Mouse (Mus musculus) liver, postnatal 0 days (tissue): ENCODE measurements at regions not wholly inside any gene's neighbourhood (a gene's known extent, or its start where the extent isn't known, plus 50 kb on each side); places are given as distances from the start of the nearest gene placed in this dataset.

ENCODE experiments used
- ATAC-seq: fragments of 200-750 bp; cut with Nextera tagmentation; 2 replicates; pipeline ENCODE4 v1.8.0; 2017; ENCODE audit warnings: mild to moderate bottlenecking, moderate library complexity
- DNase-seq: peaks from one replicate; pipeline ENCODE4 v3.0.0-alpha.2; 2016
- H3K27ac ChIP-seq: fragments of 300-500 bp; sonication (generic); 2 replicates; pipeline ENCODE4 v1.5.1; 2014; ENCODE audit warnings: antibody characterized with exemption, moderate library complexity, mild to moderate bottlenecking, low read depth
- H3K27me3 ChIP-seq: fragments of 300-500 bp; sonication (generic); 2 replicates; pipeline ENCODE4 v1.6.1; 2014; ENCODE audit warnings: low read length, control low read depth, mixed read lengths; ENCODE audit not compliant: insufficient read depth
- H3K36me3 ChIP-seq: fragments of 300-500 bp; sonication (generic); replicated peaks from 2 replicates; pipeline ENCODE4 v1.6.1; 2014; ENCODE audit warnings: mild to moderate bottlenecking, control low read depth, low read length, moderate library complexity, mixed read lengths; ENCODE audit not compliant: insufficient read depth
- H3K4me1 ChIP-seq: fragments of 300-500 bp; sonication (generic); 2 replicates; pipeline ENCODE4 v1.6.1; 2014; ENCODE audit warnings: antibody characterized with exemption, mild to moderate bottlenecking, control low read depth; ENCODE audit not compliant: insufficient read depth
- H3K4me2 ChIP-seq: fragments of 300-500 bp; sonication (generic); 2 replicates; pipeline ENCODE4 v1.6.1; 2014; ENCODE audit warnings: low read depth, mild to moderate bottlenecking, low read length, moderate library complexity, mixed read lengths
- H3K4me3 ChIP-seq: fragments of 300-500 bp; sonication (generic); 2 replicates; pipeline ENCODE4 v1.5.1; 2014; ENCODE audit warnings: low read depth, low read length
- H3K9ac ChIP-seq: fragments of 300-500 bp; sonication (generic); replicated peaks from 2 replicates; pipeline ENCODE4 v1.6.1; 2014; ENCODE audit warnings: mild to moderate bottlenecking, moderate library complexity
- H3K9me3 ChIP-seq: fragments of 300-500 bp; sonication (generic); 2 replicates; pipeline ENCODE4 v1.6.1; 2016; ENCODE audit warnings: mild to moderate bottlenecking, control low read depth, low read length, mixed read lengths
- CTCF ChIP-seq: sonication (generic); IDR thresholded peaks from 2 replicates; pipeline ENCODE4 v1.5.1; 2016; ENCODE audit warnings: antibody characterized with exemption, low read depth
- EP300 ChIP-seq: IDR thresholded peaks from 2 replicates; pipeline ENCODE4 v1.6.1; 2016; ENCODE audit warnings: antibody characterized with exemption, low read depth, mild to moderate bottlenecking
- WGBS: fragments of 180-500 bp; shearing (Covaris S2); extraction: QIAGEN DNeasy Blood & Tissue Kit; methylation state at CpG from one replicate; pipeline ENCODE4 v1.1.7; 2014; ENCODE audit not compliant: insufficient replicate concordance; 5-methylcytosine and 5-hydroxymethylcytosine counted together

DNA sequence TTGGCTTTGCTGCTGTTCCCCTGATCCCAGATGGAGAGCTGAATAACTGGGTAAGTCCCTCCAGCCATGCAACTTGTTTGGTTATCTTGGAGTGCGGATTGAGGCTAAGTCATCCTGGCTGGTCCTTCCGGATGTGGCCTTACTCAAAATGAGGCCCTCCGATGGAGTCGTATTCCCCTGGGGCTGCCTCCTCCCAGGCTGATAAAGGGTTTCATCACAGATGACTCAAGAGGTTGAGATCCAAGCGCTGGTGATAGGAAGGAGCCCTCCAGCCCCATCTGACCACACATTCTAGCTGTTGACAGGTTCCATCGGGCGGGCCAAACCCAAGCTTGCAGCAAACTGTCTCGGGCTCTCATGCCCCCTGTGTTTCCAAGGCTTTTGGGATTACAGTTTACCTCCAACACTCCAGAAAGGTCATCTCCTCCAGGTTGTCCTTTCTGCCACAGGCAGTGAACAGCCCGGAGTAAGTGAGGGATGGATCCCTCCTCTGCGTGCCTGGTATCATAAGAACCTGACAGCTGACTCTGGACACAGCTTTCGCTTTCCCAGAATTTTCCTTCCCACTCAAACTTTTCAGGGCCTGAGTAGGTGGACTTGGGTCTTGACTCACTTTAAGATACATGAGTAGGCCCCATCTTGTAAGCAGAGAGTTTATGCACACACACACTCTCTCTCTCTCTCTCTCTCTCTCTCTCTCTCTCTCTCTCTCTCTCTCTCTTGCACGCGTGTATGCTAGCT is 68.7 kb downstream of the Sox9 start:
- ATAC-seq (no peak), DNase-seq (no peak)
- no peaks in the 10 kb centered on the region for H3K27me3 ChIP-seq
- 76% methylated on average over 13 of the region's 13 CpGs for WGBS
- no peaks in the 10 kb centered on the region for H3K9me3 ChIP-seq
- no peaks in the 10 kb centered on the region for H3K36me3 ChIP-seq
- no peak overlapping the region for H3K4me3 ChIP-seq
- H3K4me2 ChIP-seq = no peak overlapping the region
- TF ChIP-seq EP300 (no peak), CTCF (no peak)
- H3K9ac ChIP-seq = no peak overlapping the region
- H3K27ac ChIP-seq = no peak overlapping the region
- no peaks in the 10 kb centered on the region for H3K4me1 ChIP-seq

DNA sequence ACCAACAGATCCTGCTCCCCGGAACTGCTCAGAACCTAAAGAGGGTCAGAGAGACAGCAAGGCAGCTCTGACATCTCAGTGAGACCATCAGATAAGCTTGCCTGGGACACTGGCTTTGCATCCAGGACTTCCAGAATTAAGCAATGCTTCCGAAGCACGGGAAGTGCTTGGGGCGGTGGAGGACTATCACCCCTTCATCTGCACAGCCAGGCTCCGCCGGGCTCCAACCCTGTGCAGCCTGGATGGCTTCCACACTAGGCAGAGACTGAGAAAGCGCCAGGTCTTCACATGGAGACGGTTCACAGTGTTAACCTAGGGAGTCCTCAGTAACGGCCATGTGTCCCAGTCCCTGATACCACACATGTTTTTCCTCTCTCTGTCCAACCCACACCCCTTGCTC is 69.3 kb downstream of the Sox9 start:
- ATAC-seq (no peak), DNase-seq (no peak)
- Histone ChIP-seq H3K36me3 (no peaks in the 10 kb centered on the region), H3K9me3 (no peaks in the 10 kb centered on the region), H3K27me3 (no peaks in the 10 kb centered on the region), H3K9ac (no peak overlapping the region), H3K27ac (no peak overlapping the region), H3K4me3 (no peak overlapping the region), H3K4me1 (no peaks in the 10 kb centered on the region), H3K4me2 (no peak overlapping the region)
- TF ChIP-seq EP300 (no peak), CTCF (no peak)
- WGBS = 72% methylated on average over 9 of the region's 9 CpGs

DNA sequence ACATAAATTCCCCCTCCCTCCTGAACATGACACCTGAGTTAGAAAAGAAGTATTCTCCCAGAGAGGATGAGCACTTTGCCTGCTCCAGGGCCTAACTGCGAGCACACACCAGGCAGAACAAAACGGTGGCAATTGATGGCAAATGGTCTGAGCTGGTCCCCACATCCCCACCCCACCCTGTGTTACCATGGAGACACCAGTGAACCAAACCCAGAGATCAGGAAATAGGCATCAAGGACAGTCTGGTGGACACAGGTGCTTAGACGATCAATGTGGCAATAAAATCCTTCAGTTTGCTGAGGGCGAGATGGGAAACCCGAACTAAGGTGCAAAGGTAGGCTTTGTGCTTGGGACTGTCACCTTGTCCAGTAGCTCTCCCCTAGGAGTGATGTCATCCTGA is 74.0 kb downstream of the Sox9 start:
- 72% methylated on average over 5 of the region's 5 CpGs for WGBS
- Histone ChIP-seq H3K27me3 (no peaks in the 10 kb centered on the region), H3K4me2 (no peak overlapping the region), H3K27ac (no peak overlapping the region), H3K36me3 (no peaks in the 10 kb centered on the region), H3K9me3 (peaks cover 3% of the 10 kb centered on the region; the same call in 1 of the 2 replicates), H3K4me1 (no peaks in the 10 kb centered on the region), H3K9ac (no peak overlapping the region), H3K4me3 (no peak overlapping the region)
- TF ChIP-seq CTCF = no peak
- TF ChIP-seq EP300 = no peak
- ATAC-seq = no peak
- no peak for DNase-seq

DNA sequence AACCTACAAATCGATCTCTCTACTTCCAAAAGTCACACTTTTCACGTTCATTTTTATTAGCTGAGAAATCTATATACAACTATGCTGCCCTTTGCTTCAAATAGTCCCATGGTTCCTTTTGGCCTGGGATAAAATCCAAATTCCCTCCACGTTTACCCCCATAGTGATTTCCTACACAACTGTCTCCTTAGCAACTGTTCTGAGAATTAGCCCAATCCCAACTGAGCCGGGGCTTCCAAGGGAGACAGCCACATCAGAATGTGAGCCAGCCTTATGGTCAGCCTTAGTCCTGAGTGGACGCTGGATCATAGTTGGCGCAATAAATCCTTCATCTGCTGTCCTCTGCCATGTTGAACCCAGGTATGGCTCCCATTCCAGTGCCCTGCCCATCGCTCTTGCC is 77.3 kb downstream of the Sox9 start:
- WGBS = 79% methylated on average over 7 of the region's 7 CpGs
- no peak overlapping the region for H3K9ac ChIP-seq
- no peaks in the 10 kb centered on the region for H3K36me3 ChIP-seq
- DNase-seq = no peak
- no peak overlapping the region for H3K4me2 ChIP-seq
- no peak for TF ChIP-seq CTCF
- TF ChIP-seq EP300 = no peak
- peaks cover 3% of the 10 kb centered on the region; the same call in 1 of the 2 replicates for H3K9me3 ChIP-seq
- H3K27ac ChIP-seq = no peak overlapping the region
- H3K4me1 ChIP-seq = no peaks in the 10 kb centered on the region
- H3K4me3 ChIP-seq = no peak overlapping the region
- no peaks in the 10 kb centered on the region for H3K27me3 ChIP-seq
- no peak for ATAC-seq

DNA sequence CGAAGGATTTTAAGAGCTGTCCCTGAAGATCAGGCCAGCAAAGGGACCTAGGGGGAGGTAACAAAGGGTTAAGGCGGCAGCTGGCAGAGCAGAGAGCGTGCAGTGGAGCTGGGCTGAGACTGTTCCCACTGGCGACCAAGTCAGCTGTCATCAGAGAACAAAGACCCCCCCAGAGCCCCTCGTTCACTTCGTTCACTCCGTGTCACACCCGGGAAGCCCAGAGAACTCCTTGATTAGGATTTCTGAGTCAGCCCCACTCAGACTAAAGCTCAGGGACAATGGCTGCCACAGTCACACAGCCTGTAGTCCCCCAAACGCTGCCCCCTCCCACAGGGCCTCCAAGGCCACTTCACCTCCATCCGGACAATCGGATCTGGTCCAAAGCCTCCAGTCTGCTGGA is 78.8 kb downstream of the Sox9 start:
- Histone ChIP-seq H3K4me3 (no peak overlapping the region), H3K9ac (no peak overlapping the region), H3K9me3 (peaks cover 3% of the 10 kb centered on the region; the same call in 1 of the 2 replicates), H3K36me3 (no peaks in the 10 kb centered on the region), H3K4me1 (no peaks in the 10 kb centered on the region), H3K27me3 (no peaks in the 10 kb centered on the region), H3K4me2 (no peak overlapping the region), H3K27ac (no peak overlapping the region)
- 43% methylated on average over 11 of the region's 11 CpGs for WGBS
- DNase-seq = no peak
- ATAC-seq = no peak
- TF ChIP-seq EP300 (no peak), CTCF (no peak)

DNA sequence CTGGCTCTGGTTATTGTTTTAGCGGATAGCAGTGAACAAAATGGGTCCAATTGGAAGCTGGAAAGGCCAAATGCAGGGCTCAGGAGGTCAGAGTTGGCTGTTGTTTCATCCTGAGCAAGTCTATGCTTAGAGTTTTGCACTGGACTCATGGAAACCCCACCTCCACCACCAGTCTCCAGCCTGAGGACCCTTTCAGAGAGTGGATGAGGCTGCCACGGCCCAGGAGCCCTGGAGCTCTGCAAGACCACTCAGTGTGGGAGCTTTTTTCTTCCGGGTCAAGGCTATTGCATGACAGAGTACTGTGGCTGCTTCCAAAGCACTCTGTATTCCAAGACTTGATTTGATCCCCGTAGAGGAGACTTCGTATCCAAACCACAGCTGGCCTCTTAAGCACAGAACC is 79.2 kb downstream of the Sox9 start:
- Histone ChIP-seq H3K36me3 (no peaks in the 10 kb centered on the region), H3K9ac (no peak overlapping the region), H3K4me3 (no peak overlapping the region), H3K9me3 (peaks cover 3% of the 10 kb centered on the region; the same call in 1 of the 2 replicates), H3K27me3 (no peaks in the 10 kb centered on the region), H3K27ac (no peak overlapping the region), H3K4me2 (no peak overlapping the region), H3K4me1 (no peaks in the 10 kb centered on the region)
- DNase-seq (no peak), ATAC-seq (no peak)
- WGBS = 75% methylated on average over 5 of the region's 5 CpGs
- TF ChIP-seq CTCF (no peak), EP300 (no peak)
